Mouse (Mus musculus): Measurements from ENCODE around the gene Lmf2. TPM values are rescaled to one million over a fixed set of nuclear protein-coding genes. Genes with fewer than 3 reads are reported as not detected.
A peak's percentile ranks its signal among the peaks of the same experiment; 100 is the strongest.

Lmf2 gene
- total RNA-seq, 2 experiments from 2014 or later = 21.0 to 21.8 TPM

GRCm38 (mm10) chr15:89334271-89334670 lies 21.2 kb downstream of the Lmf2 start, which contains the start of gene Miox:
Gene Miox (plus strand): TSS chr15:89334398.
- DNase-seq (ENCODE audit: low spot score in 2 of 2) = no peak
- intact Hi-C loops (cut with DNase I) = no loop called here

- no peak for DNase-seq (ENCODE audit: low spot score in 2 of 2)
- intact Hi-C loops (cut with DNase I) = no loop called here
Measured at GRCm38 (mm10) chr15:89326441-89326840, 29.0 kb downstream of the Lmf2 start.

GRCm38 (mm10) chr15:89323656-89324055 lies 31.8 kb downstream of the Lmf2 start:
- DNase-seq (ENCODE audit: low spot score in 2 of 2) = no peak
- intact Hi-C loops (cut with DNase I) = no loop called here

- no peak for DNase-seq (ENCODE audit: low spot score in 2 of 2)
- intact Hi-C loops (cut with DNase I) = no loop called here
Measured at GRCm38 (mm10) chr15:89322670-89323522, 32.6 kb downstream of the Lmf2 start, which contains the start of gene Adm2. Gene Adm2 (plus strand): TSS chr15:89322720.

- DNase-seq (ENCODE audit: low spot score in 2 of 2) = no peak
- intact Hi-C loops (cut with DNase I) = no loop called here
Measured at GRCm38 (mm10) chr15:89321264-89321663, 34.2 kb downstream of the Lmf2 start.

GRCm38 (mm10) chr15:89316146-89316545 lies 39.3 kb downstream of the Lmf2 start:
- DNase-seq (ENCODE audit: low spot score in 2 of 2) = no peak
- intact Hi-C loops (cut with DNase I) = no loop called here

- intact Hi-C loops (cut with DNase I) = loop anchor here (2.0 kb wide), 1 partner anchor 40 kb away; the partner anchor contains the start of genes Lmf2 and Ncaph2
- DNase-seq (ENCODE audit: low spot score in 2 of 2) = peak; percentile 97 to 99
Measured at GRCm38 (mm10) chr15:89315190-89315731, 40.2 kb downstream of the Lmf2 start, which contains the start of gene Sbf1. Gene Sbf1 (minus strand): TSS chr15:89315311.

- peak in 1 of 2 experiments; percentile 41 for DNase-seq (ENCODE audit: low spot score in 2 of 2)
- intact Hi-C loops (cut with DNase I) = loop anchor here (2.0 kb wide), 1 partner anchor 40 kb away; the partner anchor contains the start of genes Lmf2 and Ncaph2
Measured at GRCm38 (mm10) chr15:89314511-89315189, 40.8 kb downstream of the Lmf2 start.

GRCm38 (mm10) chr15:89314107-89314506 lies 41.4 kb downstream of the Lmf2 start:
- intact Hi-C loops (cut with DNase I) = loop anchor here (2.0 kb wide), 1 partner anchor 41 kb away; the partner anchor contains the start of genes Lmf2 and Ncaph2

GRCm38 (mm10) chr15:89313359-89313758 lies 42.1 kb downstream of the Lmf2 start:
- no peak for DNase-seq (ENCODE audit: low spot score in 2 of 2)
- intact Hi-C loops (cut with DNase I) = no loop called here

More at GRCm38 (mm10) chr15:89314107-89314506, 41.4 kb downstream of the Lmf2 start:
- no peak for DNase-seq (ENCODE audit: low spot score in 2 of 2)

GRCm38 (mm10) chr15:89309962-89310498 lies 45.4 kb downstream of the Lmf2 start:
- intact Hi-C loops (cut with DNase I) = no loop called here
- DNase-seq (ENCODE audit: low spot score in 2 of 2) = peak; percentile 38 to 81

- DNase-seq (ENCODE audit: low spot score in 2 of 2) = peak in 1 of 2 experiments; percentile 6
- intact Hi-C loops (cut with DNase I) = no loop called here
Measured at GRCm38 (mm10) chr15:89308406-89309139, 46.9 kb downstream of the Lmf2 start.

- DNase-seq (ENCODE audit: low spot score in 2 of 2) = peak in 1 of 2 experiments; percentile 1
Measured at GRCm38 (mm10) chr15:89307461-89307860, 48.0 kb downstream of the Lmf2 start.

GRCm38 (mm10) chr15:89305966-89306365 lies 49.5 kb downstream of the Lmf2 start:
- no peak for DNase-seq (ENCODE audit: low spot score in 2 of 2)
- intact Hi-C loops (cut with DNase I) = no loop called here

More at GRCm38 (mm10) chr15:89307461-89307860, 48.0 kb downstream of the Lmf2 start:
- intact Hi-C loops (cut with DNase I) = no loop called here

Small RNAs within 50 kb of the gene (microRNA-seq; reads per million reads assigned to microRNA genes)
- 4.7 to 8.1 reads per million in 2 experiments for gene Mir6959

Other genes starting within 250 kb of the Lmf2 start
- 10 to 100 TPM; 26.3 to 27.7 TPM for gene Tubgcp6, start 232.5 kb downstream of the Lmf2 start, total RNA-seq (2021)
- gene Hdac10, start 227.0 kb downstream of the Lmf2 start, total RNA-seq (2021) = 10 to 100 TPM; 13.1 to 13.3 TPM
- gene Mapk12, start 215.0 kb downstream of the Lmf2 start, total RNA-seq (2021) = 1 to 10 TPM; 5.9 to 7.6 TPM
- gene Mapk11, start 206.0 kb downstream of the Lmf2 start, total RNA-seq (2021) = 10 to 100 TPM; 47.1 to 51.1 TPM
- gene Plxnb2, start 174.9 kb downstream of the Lmf2 start, total RNA-seq (2021) = 10 to 100 TPM; 43.4 to 44.9 TPM
- 10 to 100 TPM; 44.8 to 47.0 TPM for gene Dennd6b, start 159.2 kb downstream of the Lmf2 start, total RNA-seq (2021)
- gene Ppp6r2, start 144.1 kb downstream of the Lmf2 start, total RNA-seq (2021) = 100 to 1,000 TPM; 148 to 149 TPM
- 100 to 1,000 TPM; 205 to 212 TPM for gene Sbf1, start 40.3 kb downstream of the Lmf2 start, total RNA-seq (2021)
- gene Adm2, start 32.9 kb downstream of the Lmf2 start, total RNA-seq (2021) = not detected
- gene Miox, start 21.3 kb downstream of the Lmf2 start, total RNA-seq (2021) = not detected
- gene Ncaph2, start 60 bp upstream of the Lmf2 start, total RNA-seq (2021) = 10 to 100 TPM; 96.1 to 97.4 TPM
- 10 to 100 TPM; 25.3 to 26.8 TPM for gene Sco2, start 18.2 kb upstream of the Lmf2 start, total RNA-seq (2021)
- gene Tymp, start 21.4 kb upstream of the Lmf2 start, total RNA-seq (2021) = 1 to 10 TPM; 1.3 to 1.6 TPM
- gene Odf3b, start 23.6 kb upstream of the Lmf2 start, total RNA-seq (2021) = under 1 TPM; 0.57 to 0.80 TPM
- gene Klhdc7b, start 29.3 kb upstream of the Lmf2 start, total RNA-seq (2021) = under 1 TPM; 0.30 to 0.34 TPM
- under 1 TPM in 1 of 2 experiments, not detected in 1; 0.87 TPM for gene Syce3, start 54.8 kb upstream of the Lmf2 start, total RNA-seq (2021)
- 1 to 10 TPM; 1.3 to 1.6 TPM for gene Cpt1b, start 70.2 kb upstream of the Lmf2 start, total RNA-seq (2021)
- 1 to 10 TPM; 1.9 to 2.1 TPM for gene C730034F03Rik, start 73.9 kb upstream of the Lmf2 start, total RNA-seq (2021)
- gene Gm44502, start 74.0 kb upstream of the Lmf2 start, total RNA-seq (2021) = under 1 TPM in 1 of 2 experiments, not detected in 1; 0.80 TPM
- 10 to 100 TPM; 35.4 to 39.7 TPM for gene Chkb, start 74.2 kb upstream of the Lmf2 start, total RNA-seq (2021)
- 100 to 1,000 TPM; 201 to 242 TPM for gene Mapk8ip2, start 98.3 kb upstream of the Lmf2 start, total RNA-seq (2021)
- gene Arsa, start 121.8 kb upstream of the Lmf2 start, total RNA-seq (2021) = 10 to 100 TPM; 30.4 to 32.5 TPM
- gene Shank3, start 144.0 kb upstream of the Lmf2 start, total RNA-seq (2021) = 100 to 1,000 TPM; 210 to 243 TPM
- gene Acr, start 212.7 kb upstream of the Lmf2 start, total RNA-seq (2021) = 1 to 10 TPM; 1.1 to 1.5 TPM
- gene Rabl2, start 236.3 kb upstream of the Lmf2 start, total RNA-seq (2021) = 10 to 100 TPM; 36.9 to 37.1 TPM

Data from left cerebral cortex, postnatal 25 days (tissue).